Mouse (Mus musculus): ENCODE data around the gene Usp10. TPM values are rescaled to one million over a fixed set of nuclear protein-coding genes. Genes with fewer than 3 reads are reported as not detected.
A peak's percentile ranks its signal among the peaks of the same experiment; 100 is the strongest.

The Usp10 gene
- total RNA-seq, 2 experiments from 2014 or later = 80.8 to 86.6 TPM

- DNase-seq = peak; percentile 62
These were observed 50.5 kb downstream of the Usp10 start for GRCm38 (mm10) chr8:119960531-119961104.

GRCm38 (mm10) chr8:119964859-119965258 lies 54.7 kb downstream of the Usp10 start:
- DNase-seq = no peak

- DNase-seq = no peak
These were observed 57.3 kb downstream of the Usp10 start for GRCm38 (mm10) chr8:119967435-119967834.

- DNase-seq = peak; percentile 23
These were observed 60.0 kb downstream of the Usp10 start for GRCm38 (mm10) chr8:119970169-119970568.

GRCm38 (mm10) chr8:119972558-119972957 lies 62.4 kb downstream of the Usp10 start:
- DNase-seq = peak; percentile 34

- DNase-seq = no peak
These were observed 68.7 kb downstream of the Usp10 start for GRCm38 (mm10) chr8:119978770-119979381.

GRCm38 (mm10) chr8:119981253-119981652 lies 71.1 kb downstream of the Usp10 start:
- no peak for DNase-seq

- peak; percentile 51 for DNase-seq
These were observed 73.9 kb downstream of the Usp10 start for GRCm38 (mm10) chr8:119984085-119984484.

- no peak for DNase-seq
These were observed 76.0 kb downstream of the Usp10 start for GRCm38 (mm10) chr8:119986174-119986573.

GRCm38 (mm10) chr8:119988087-119988486 lies 77.9 kb downstream of the Usp10 start:
- DNase-seq = peak; percentile 80

- peak; percentile 84 for DNase-seq
These were observed 82.1 kb downstream of the Usp10 start, which contains the start of gene Crispld2 for GRCm38 (mm10) chr8:119992249-119992648. Gene Crispld2, plus strand, starts transcription at chr8:119992438.

- DNase-seq = no peak
These were observed 84.0 kb downstream of the Usp10 start for GRCm38 (mm10) chr8:119994114-119994513.

GRCm38 (mm10) chr8:119994556-119994955 lies 84.4 kb downstream of the Usp10 start:
- DNase-seq = no peak

GRCm38 (mm10) chr8:119997266-119997665 lies 87.1 kb downstream of the Usp10 start:
- no peak for DNase-seq

- peak; percentile 43 for DNase-seq
These were observed 90.3 kb downstream of the Usp10 start for GRCm38 (mm10) chr8:120000461-120000860.

GRCm38 (mm10) chr8:120001712-120002111 lies 91.6 kb downstream of the Usp10 start:
- no peak for DNase-seq

- DNase-seq = no peak
These were observed 92.2 kb downstream of the Usp10 start for GRCm38 (mm10) chr8:120002348-120002747.

- peak; percentile 60 for DNase-seq
These were observed 94.1 kb downstream of the Usp10 start for GRCm38 (mm10) chr8:120004154-120004702.

GRCm38 (mm10) chr8:120004705-120005381 lies 94.7 kb downstream of the Usp10 start:
- DNase-seq = no peak

- DNase-seq = no peak
These were observed 96.5 kb downstream of the Usp10 start for GRCm38 (mm10) chr8:120006645-120007160.
